Mouse (Mus musculus) bone marrow macrophage, adult 2 months (primary cell): ENCODE data around the gene Ccdc88a.

ENCODE experiments used
- CTCF ChIP-seq: IDR thresholded peaks from 2 replicates; pipeline ENCODE4 v1.5.1; 2012; ENCODE audit warnings: low read depth, mild to moderate bottlenecking, low read length, moderate library complexity
- POLR2A ChIP-seq: IDR thresholded peaks from 2 replicates; pipeline ENCODE4 v1.6.1; 2012; ENCODE audit warnings: mild to moderate bottlenecking, low read depth, low read length, borderline replicate concordance

- TF ChIP-seq POLR2A (no peak), CTCF (no peak)
These were observed 130.8 kb downstream of the Ccdc88a start for GRCm38 (mm10) chr11:29503948-29504893.
